Mouse (Mus musculus) Muller cell, postnatal 12 days (primary cell): ENCODE results near the gene Dip2a.
A peak's percentile ranks its signal among the peaks of the same experiment; 100 is the strongest.

Source experiments
- DNase-seq: peaks from one replicate; pipeline ENCODE4 v3.0.0-alpha.2; 2015; ENCODE audit errors: inconsistent ontology term

Dip2a gene

GRCm38 (mm10) chr10:76306738-76307137, 38.4 kb downstream of the Dip2a start:
- DNase-seq = no peak

DNA sequence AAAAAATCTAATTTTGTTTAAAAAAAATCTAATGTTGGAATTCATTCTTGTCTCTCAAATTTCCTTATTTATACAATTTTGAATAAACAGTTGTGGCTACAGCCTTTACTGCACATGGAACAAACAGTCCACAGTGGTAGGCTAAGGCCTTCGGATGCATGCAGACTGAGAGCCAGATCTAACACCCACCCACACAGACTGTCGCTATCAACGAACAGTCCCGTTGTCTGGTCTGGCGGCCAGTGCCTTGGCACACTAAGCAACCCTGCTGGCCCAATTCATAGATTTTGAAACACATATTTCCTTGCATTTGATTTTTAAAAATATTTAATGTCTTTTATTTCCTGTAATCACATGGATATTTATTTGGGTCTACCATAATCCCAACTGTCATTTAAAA, 45.0 kb downstream of the Dip2a start:
- DNase-seq = no peak

DNA sequence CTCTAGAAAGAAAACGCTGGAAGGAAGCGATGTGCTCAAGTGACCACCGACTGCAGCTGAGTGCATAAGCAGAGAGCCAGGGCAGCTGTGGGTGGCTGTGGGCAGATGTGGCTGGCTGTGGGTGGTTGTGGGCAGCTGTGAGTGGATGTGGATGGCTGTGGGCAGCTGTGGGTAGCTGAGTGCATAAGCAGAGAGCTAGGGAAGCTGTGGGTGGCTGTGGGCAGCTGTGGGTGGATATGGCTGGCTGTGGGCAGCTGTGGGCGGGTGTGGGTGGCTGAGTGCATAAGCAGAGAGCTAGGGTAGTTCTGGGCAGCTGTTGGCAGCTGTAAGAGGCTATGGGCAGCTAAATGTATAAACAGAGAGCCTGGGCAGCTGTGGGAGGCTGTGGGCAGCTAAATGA, 51.9 kb downstream of the Dip2a start:
- DNase-seq = no peak

DNA sequence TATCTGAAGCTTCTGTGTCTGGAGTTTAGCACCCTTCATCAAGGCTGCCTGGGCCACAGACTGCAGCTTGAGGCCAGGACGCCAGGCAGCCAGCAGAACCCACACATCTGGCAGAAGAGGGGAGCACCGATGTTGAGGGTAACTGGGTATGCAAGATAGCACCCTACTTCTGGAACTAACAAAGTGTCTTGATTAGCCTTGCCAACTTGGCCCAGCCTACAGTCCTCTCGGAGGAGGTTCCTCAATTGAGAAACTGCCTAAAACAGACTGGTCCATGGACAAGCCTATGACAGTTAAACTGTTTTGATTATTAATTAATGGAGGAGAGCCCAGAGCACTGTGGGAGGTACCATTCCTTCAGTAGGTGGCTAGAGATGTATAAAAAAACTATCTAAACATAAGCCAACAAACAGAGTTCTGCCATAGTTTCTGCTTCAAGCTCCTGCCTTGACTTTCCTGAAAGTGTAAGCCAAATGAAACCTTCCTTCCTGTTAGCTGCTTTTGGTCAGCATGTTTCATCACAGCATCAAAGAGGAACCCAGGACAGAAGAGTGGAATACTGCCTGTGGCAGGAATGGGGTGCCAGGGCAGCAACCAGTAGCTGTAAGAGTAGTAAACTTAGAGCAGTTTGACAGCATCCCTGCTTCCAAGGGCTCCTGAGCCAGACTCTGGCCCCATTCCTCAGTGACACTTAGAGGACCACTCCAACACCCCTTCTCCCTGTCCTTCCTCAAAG, 55.0 kb downstream of the Dip2a start:
- DNase-seq = no peak

DNA sequence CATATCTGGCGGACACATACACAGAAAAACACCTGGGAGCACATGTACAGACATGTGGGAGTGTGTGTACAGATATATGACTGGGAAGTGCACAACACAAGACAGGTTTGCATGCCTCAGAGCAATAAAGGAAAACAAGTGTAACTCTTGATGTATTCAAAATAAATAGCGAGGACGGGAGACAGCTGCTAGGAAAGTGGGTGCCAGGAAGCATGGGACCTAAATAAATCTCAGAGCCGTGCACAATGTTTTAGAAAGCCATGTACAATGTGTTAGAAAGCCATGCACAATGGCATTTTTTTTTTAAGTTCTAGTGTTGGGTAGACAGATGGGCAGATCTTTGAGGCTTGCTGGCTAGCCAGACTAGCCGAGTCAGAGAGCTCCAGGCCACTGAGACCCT, 56.0 kb downstream of the Dip2a start:
- no peak for DNase-seq

- DNase-seq = peak; percentile 72
Observed at GRCm38 (mm10) chr10:76288268-76288993, 56.7 kb downstream of the Dip2a start.

DNA sequence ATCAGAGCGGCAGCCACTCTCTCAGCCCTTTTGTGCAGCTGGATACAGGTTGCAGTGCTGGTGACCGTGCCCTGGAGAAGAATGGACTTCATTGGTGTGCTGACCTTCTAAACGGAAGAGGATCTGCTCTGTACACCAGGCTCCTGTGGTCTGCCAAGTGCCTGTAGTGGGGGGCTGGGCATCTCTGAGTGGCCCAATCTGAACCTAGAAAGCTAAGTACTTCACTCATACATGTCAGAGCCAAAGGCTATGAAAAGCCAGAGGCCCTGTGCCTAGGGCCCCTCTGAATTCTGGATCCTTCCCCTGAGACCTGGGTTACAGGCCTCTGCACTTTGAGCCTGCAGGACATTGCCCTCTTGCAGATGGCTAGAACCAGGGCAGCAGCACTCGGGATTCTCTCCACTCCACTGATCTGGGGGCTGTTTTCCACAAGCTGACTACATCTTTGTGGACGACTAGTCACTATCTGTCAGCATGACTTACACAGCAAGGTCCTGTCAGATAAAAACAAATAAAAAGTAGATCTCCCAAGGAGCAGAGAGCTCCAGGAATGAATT, 66.5 kb downstream of the Dip2a start:
- DNase-seq = no peak

GRCm38 (mm10) chr10:76275256-76275655, 69.8 kb downstream of the Dip2a start:
- DNase-seq = no peak

- DNase-seq = peak; percentile 16
Observed at GRCm38 (mm10) chr10:76271238-76271637, 73.9 kb downstream of the Dip2a start.

DNA sequence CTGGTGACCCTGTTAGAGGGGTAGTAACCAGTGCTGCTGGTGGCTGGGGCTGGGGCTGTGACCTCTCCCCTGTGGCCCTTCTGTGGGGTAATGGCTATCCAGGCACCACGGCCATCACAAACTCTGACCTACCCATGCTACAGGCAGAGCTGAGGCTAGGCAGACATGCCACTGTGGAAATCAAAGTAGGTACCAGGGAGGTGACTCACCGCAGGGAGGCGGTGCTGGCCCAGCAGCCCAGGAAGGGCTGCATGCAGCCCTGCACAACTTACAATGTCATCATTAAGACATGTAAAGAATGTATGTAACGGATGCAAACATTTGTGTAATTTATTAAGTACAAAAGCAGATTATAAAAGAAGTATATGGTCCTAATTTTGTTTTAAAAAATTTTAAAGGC, 82.7 kb downstream of the Dip2a start:
- DNase-seq = peak; percentile 53

DNA sequence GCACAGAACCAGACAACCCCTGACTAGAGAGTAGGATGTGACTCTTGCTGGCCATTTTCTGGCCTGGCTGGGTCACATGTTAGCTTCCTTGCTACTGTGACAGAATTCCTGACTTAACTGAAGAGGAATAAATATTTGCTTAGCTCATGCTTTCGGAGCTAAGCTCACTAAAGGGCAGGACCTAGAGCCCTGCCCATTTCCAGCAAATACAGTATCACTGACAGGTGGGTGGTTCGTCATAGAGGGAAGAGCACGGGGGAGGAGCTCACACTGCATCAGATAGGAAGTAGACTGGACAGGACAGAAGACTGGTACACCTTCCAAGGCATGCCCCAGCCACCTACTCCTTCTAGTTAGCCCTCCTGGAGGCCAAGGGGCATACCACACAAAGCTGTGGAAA, 83.6 kb downstream of the Dip2a start:
- DNase-seq = no peak

GRCm38 (mm10) chr10:76260358-76261059, 84.6 kb downstream of the Dip2a start:
- DNase-seq = no peak

- no peak for DNase-seq
Observed at GRCm38 (mm10) chr10:76259566-76260232, 85.4 kb downstream of the Dip2a start.

GRCm38 (mm10) chr10:76257719-76258390, 87.2 kb downstream of the Dip2a start:
- DNase-seq = no peak

DNA sequence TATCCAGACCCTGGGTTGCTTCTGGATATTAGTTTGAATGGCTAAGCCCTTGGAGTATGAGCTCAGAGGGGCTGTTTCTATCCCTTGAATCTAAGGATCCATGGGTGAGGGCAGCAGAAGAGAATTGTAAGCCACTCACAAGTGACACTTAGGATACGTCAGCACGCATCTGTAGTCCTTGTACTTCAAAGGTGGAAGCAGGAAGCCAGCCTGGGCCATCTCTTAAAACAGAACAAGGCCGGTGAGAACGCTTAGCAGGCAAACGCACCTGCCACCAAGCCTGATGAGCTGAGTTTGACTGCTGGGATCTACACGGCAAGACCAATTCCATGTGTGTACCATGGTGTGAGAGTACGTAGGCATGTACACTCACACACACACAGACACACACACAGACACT, 87.9 kb downstream of the Dip2a start:
- no peak for DNase-seq

GRCm38 (mm10) chr10:76255617-76256016, 89.5 kb downstream of the Dip2a start:
- no peak for DNase-seq

DNA sequence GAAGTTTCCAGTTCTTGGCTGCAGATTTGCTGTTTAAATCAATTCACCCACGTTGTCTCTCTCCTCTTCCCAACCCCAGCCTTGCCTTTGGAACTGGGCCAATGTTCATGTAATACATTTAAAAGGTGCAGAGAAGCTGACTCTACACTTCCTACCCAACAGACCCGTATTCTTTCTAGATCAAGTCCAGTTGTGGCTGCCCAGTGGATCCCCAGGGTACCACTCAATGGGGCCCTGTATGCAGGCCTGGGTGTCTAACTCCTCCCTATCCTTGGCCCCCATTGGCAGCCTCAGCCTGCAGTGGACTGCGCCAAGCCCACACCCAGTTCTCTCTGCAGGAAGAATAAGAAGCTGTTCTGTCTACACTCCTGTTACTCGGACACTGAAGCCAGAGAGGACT, 91.6 kb downstream of the Dip2a start, which contains the start of gene S100b:
TSS of gene S100b (plus strand) at position 318 of the 400 bp plus-strand sequence.
- DNase-seq = no peak

- no peak for DNase-seq
Observed at GRCm38 (mm10) chr10:76253079-76253478, 92.0 kb downstream of the Dip2a start.

DNA sequence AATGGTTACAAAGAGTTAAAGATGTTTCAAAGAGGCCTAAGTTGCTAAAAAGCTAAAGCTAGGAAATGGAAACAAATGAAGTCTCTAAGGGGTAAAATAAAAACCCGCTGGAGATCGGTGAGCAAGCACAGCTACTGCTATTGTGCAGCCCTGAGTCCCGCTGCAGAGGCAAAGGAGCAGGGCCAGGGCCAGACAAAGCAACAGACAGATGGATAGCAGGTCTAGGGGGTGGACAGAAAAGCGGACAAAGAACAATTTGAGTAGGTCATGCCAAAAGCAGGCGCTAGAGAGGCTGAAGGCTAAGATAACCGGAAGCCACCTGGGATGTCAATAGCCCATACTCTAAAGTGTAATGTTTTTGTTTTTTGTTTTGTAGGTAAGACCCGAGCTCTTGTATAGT, 94.2 kb downstream of the Dip2a start:
- DNase-seq = no peak

DNA sequence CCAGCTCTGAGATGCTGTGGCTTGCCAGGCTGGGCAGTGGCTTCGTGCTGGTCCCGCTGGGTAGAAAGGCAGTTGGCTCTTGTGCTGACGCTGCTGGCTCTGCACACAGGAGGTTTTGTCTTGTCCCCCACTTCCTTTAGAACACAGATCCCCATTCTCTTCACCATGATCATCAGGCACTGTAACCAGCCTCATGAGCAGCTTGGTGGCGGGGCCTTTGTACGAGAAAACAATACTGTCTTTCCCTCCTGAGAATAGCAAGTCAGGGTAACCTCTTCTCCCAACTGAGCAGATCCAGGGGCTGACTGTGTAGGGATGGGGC, 96.5 kb downstream of the Dip2a start:
- DNase-seq = no peak

DNA sequence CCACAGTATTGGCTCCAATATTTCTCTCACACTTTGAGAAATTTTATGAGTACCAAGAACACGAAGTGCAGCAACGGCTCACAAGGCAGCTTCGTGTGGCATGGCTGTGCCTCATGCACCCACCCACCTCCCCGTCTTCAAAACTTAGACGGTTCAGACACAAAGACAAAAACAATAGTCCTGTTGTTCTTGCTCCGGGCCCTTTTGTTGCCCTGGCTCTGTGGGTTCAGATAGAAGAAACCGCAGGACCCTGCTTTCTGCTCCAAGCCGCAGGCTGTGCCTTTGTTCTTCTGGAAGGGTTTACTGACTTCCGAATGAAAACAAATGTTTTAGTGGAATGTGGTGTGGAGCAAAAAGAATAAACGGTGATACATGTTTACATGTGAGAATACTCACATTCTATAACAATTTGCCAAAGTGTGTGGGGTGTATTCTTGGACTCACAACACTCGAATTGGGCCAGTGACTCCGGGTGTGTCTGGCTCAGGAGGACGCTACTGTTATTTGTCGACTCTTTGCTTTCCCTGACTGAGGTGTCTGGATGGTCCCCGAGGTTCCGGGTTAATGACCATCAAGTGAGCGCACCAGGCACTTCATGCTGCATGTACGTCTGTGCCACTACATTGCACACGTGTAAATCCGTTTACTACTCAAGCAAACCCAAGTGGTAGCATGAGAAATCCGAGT, 97.0 kb downstream of the Dip2a start:
- DNase-seq = peak; percentile 92
